Mouse (Mus musculus): ENCODE data around the gene Parp12.

Gene Parp12

DNA sequence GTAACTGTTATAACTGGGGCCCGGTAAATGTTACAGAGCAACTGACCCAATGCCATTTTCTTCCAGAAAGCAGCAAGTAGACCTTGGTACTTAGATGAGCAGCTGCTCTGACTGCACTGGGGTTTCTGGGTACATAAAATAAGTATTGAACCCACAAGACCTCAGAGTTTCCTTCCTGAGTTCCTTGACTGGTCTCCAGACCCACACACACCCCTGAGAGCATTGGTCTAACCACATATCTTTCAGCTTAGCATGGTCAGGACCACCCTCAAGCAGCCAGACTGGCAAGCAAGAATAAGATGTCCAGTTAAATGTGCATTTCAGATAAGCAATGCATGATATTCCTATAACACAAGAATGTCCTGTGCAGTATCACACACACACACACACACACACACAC lies 61.0 kb downstream of the Parp12 start:
- no peak for DNase-seq

DNA sequence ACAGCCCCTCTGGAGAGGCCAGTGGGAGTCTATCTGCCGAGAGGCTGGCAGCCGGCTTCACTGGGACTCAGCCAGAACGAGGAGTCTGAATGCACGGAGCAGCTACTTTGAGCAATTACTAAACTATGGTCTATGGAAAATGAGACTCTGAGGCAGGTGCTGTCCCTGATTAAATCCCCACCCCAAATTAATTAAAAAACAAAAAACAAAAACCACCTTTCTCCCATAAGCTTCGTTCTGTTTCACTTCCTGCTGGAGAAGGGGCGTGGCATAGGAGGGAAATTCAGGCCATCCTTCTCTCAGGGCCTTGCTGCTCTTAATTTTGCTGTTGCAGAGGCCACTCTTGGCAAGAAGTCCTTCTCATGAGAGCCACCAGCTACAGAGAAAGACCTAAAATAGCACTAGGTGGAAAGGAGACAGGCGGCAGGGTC lies 62.3 kb downstream of the Parp12 start:
- DNase-seq, result no peak

DNA sequence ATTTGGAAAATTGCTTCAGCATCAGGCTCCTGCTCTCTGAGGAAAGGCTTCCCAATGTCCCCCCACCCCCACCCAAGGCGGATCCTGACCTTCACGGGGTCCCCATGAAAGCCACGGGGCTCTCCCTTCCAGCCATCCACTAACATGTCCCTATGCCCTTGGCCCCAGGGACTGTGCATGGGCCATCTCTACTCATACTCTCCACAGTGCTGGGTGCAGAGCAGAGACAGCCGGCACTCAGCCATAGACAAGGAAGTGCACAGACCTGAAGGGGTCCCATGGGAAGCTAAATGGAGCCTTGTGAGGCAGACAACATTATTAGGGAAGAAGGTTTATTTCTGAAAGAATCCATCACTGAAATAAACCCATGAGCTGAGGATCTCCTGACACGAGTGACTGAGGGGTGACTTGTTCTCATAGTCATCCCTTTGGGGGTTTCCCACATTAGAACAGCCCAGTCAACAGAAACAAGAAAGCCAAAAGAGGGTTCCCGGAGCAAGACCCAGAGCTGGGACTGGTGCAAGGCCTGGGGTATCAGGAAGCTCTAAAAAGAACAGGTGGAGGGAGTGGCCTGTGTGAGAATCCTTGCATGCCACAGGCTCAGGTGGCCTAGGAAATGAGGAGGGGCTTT lies 63.2 kb downstream of the Parp12 start:
- DNase-seq, result no peak

DNA sequence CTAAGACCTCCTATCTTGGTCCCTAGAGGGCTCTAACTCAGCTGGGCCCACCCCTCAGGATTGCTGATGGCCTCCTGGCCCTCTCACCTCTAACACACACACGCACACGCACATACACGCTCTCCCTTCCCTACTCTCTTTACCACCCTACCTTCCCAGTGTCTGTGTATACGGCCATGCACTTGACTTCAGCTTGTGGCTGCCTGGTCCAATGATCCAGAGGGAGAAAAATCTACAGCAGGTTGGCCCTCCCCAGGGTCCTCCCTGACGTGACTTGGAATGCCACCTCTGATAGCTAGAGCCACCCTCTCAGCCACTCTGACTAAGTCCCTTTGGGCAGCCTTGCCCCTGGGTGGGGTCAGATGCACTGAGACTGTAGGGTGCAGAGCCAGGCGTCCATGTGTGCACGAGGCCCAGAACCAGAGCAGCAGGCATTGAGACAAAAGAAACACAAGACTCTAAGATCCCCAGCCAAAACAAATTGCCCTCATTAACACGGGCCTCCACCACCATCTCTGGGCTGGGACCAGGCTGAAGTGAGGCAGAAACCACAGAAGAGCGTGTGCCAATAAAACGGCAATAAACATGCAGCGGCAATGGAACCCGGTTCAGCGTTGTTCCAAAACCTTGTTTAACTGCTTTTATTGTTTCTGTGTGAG lies 63.8 kb downstream of the Parp12 start:
- no peak for DNase-seq

DNA sequence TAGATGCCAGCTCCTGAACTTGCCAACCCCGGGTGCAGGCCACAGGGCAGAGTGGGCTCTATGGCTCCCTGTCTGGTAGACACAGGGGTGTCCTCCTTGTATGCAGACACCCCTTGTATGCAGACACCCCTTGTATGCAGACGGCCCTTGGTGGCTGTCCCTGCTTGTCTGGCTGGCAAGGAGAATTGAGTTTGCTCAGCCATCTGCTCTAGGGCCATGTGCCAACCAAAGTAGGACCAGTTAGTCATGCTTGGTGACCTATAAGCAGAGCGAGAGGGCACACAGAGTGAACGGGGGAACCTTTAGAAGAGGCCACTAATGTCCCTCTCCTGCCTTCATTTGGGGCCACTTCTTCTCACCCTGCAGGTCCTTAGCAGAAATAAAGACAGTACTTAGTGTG lies 65.5 kb downstream of the Parp12 start:
- DNase-seq, result no peak

DNA sequence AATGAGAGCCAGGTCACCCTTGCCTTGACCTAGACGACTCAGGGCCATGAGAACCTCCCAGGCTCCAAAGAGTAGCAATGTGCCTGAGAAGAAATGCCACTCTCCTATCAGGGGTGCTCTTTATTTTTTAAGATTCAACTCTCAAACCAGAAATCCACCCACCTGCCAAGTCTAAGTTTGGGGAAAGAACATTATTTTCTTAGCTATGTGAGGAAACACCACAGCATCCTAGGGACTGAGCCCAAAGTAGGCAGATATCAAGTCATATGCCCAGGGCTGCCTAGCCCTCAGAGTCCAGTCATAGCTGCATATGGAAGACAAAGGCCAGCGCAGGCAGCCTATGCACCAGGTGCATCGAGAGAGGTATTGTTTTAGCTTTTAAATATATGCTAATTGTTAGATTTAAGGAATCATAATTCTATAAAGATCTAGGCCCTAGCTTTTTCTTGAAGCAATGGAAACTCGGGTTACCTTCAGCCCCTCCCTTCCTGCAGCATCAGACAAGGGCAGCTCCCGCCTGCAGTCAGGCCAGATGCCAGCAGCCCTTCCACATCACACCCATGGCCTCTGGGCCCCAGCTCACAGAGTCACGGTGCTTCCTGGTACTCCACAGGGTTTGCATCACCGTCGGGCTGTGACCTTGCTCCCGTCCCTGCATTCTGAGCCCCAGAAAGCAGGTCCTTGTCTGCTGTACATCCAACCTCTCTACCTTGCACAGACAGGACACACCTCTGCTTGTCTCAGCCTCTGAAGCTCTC lies 66.2 kb downstream of the Parp12 start:
- DNase-seq, result no peak

DNA sequence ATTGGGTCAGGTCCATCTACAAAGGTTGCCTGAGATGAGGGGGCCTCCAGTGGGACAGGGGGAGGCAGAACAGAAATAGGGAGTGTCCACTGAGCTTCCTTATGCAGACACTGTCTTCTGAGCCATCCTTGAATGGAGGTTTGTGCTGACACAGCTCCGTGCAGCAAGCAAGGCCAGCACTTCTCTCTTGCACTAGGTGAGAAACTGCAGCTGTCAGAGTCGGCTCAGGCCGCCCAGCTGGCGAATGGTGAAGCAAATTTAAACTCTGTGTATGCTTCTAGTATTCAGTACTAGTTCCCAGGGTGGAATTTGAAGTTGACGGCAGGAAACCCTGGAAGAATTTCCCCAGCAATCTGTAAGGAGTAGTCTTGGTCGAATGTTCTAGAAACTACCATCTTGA lies 67.3 kb downstream of the Parp12 start:
- no peak for DNase-seq

DNA sequence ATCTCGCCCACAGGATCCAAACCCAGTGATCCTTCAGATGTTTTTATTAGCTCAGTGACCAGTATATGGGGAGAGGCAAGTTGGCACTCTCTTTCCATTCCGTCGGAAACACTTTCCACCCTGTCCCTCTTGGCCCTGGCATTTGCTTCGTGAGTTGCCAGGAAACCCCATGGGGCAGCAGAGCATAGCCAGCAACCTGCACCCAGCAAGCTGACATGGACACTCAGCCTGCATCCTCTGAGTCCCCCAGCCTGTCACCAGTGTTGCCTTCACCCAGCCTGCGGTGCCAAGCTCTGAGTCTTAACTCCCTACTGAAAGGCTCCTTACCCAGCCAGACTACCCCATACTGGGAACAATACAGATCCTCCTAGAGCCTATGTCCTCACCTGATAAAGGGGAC lies 69.0 kb downstream of the Parp12 start:
- no peak for DNase-seq

DNA sequence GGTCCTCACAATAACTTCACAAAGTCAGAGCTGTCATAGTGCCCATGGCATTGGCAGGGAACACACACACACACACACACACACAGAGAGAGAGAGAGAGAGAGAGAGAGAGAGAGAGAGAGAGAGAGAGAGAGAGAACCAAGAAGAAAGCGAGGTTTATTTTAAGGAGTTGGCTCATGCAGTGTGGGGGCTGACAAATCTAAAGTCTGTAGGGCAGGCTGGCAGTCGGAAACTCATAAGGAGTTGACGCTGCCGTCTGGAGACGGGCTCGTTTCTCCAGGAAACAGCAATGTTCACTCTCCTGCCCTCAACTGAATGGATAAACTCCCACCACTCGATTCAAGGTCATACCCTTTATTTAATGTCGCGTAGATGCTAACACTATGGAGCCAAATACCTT lies 77.7 kb downstream of the Parp12 start:
- no peak for DNase-seq
